Mouse (Mus musculus) embryonic stem cell, embryonic (primary cell): ENCODE measurements around the gene Filip1.

Experiments
- CTCF ChIA-PET, 4 experiments: fragments of 300-600 bp in 2 of 4; fragments of 350-600 bp in 2 of 4; sonication (Branson Sonifier 250); formaldehyde crosslinking; loops; one replicate each; lab custom pipeline; 2022; ENCODE audit warnings: inconsistent platforms in 2 of 4; lab: Charles Lee
- POLR2A ChIA-PET, 4 experiments: fragments of 300-600 bp in 2 of 4; fragments of 350-600 bp in 2 of 4; sonication (Branson Sonifier 250); formaldehyde crosslinking; loops; one replicate each; lab custom pipeline; 2022; ENCODE audit warnings: antibody characterized with exemption in 4 of 4, inconsistent platforms in 1 of 4; lab: Charles Lee

Filip1 gene

GRCm38 (mm10) chr9:79765329-79765728 is 247.3 kb downstream of the Filip1 start:
- ChIA-PET CTCF (no interaction called here), POLR2A (interaction anchor here in 1 of 4 experiments (0.7 kb wide), 1 partner anchor 1391 kb away, joined by 4 read pairs; no protein-coding TSS in a partner anchor)
